Mouse (Mus musculus) G1E-ER4 (cell line): ENCODE measurements around the gene Mtrf1. TPM values are rescaled to one million over a fixed set of nuclear protein-coding genes. Genes with fewer than 3 reads are reported as not detected.

Source experiments
- GATA1 ChIP-seq: IDR thresholded peaks from one replicate; pipeline ENCODE4 v1.8.0; 2012; ENCODE audit warnings: low read length, inconsistent platforms
- polyA plus RNA-seq: library from polyadenylated mRNA; stranded (reverse); fragments of >175 nt; gene quantifications from 2 replicates; pipeline ENCODE4 v1.2.3, GENCODE M21; 2012

The Mtrf1 gene
- polyA plus RNA-seq: 0.41 and 0.54 TPM in 2 replicates

DNA sequence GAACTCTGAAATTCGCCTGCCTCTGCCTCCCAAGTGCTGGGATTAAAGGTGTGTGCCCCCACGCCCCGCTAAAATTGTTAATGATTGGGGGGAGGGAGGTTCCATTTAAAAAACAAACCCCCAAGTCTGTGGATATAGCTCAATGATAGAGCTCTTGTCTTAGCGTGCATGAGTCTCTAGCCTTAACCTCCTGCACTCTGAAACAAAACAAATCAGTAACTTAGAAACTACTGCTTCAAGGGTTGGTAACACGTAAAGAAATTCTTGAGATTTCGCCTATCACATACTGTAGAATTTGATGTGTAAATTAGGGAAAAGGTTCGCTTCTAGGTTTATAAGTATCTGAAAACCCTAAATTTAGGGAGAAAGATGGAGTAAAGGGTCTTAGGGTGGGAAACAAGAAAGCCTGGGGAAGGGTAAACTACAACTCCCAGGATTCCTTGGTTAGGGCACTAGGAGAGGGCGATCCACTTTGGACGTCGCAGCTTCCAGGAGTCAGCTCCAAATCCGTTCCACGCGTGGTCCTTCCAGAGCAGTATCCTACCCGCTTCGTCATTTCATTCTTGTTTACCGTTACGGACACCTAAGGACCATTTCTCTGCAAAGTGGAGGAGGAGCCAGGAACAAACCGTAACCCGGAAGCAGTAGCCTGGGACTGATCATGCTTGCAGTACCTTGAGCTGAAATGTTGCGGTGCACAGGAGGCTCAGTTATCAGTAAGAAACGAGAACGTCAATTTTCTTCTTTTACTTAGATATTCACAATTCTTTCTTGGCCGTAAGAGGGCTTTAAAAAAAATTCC is at the start of gene Mtrf1:
Gene Mtrf1 (plus strand): TSS at position 452 of the 802 bp plus-strand sequence.
- TF ChIP-seq GATA1: no peak

DNA sequence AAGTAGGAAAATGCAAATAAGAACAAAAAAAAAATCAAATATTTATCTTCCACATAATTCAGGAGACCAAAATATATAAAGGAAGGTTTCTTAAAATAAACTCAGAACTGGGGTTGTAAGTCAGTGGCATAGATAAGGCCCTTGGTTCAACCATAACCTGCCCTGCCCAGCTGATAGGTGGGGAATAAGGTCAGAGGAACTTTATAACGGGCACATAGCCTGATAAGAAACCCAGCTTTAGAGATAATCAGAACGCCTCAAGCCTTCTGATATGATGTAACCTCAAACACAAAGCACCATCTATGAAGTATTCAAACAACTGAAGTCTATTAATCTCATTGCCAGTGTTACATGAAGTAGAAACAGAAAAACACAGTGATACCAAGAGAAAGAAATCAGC is 39.5 kb upstream of the Mtrf1 start:
- TF ChIP-seq GATA1: peak; percentile 94

DNA sequence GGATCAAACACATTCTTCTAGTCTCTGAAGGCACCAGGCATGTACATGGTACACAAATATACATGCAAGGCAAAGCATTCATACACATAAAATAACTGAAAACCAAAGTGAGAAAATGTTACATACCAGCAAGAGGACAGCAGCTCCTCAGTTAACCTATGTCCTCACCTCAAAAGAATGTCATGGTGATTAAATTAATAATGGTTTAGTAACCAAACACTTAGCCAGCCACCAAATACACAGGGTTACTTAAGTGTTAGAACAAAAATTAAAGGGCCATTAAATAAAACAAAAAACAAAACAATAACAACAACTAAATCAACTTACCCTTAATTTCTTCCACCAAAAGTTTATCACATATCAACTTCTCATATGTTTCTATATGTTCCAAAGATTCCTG is 20.5 kb upstream of the Mtrf1 start:
- no peak for TF ChIP-seq GATA1

DNA sequence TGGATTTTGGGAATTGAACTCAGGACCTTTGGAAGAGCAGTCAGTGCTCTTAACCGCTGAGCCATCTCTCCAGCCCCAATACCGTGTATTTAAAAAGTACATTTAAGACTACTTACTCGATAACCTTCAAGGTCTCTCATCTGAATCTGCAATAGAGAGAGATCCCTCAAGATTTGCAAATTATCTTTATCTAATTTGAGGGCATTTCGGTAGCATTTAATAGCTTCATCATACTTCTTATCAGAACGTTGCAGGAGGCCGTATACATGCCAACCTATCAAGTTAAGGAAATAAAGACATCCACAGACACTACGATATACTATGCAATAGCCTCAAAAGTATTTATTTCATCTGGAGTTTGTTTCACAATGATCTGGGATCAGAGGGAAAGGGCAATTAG is 14.5 kb upstream of the Mtrf1 start:
- peak; percentile 81 for TF ChIP-seq GATA1

DNA sequence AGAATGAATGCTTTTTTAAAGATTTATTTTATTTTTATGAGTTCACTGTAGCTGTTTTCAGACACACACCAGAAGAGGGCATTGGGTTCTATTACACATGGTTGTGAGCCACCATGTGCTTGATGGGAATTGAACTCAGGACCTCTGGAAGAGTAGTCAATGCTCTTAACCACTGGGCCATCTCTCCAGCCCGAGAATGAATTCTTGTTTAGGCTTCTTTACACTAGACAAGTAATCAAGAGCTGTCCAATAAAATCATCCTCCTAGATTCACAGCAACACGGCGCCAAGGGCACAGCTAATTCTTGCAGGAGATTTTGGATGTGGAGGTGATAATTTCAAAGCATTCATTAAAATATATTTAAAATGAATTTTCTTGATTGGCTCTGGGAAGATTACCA is 9.3 kb upstream of the Mtrf1 start:
- TF ChIP-seq GATA1: no peak

DNA sequence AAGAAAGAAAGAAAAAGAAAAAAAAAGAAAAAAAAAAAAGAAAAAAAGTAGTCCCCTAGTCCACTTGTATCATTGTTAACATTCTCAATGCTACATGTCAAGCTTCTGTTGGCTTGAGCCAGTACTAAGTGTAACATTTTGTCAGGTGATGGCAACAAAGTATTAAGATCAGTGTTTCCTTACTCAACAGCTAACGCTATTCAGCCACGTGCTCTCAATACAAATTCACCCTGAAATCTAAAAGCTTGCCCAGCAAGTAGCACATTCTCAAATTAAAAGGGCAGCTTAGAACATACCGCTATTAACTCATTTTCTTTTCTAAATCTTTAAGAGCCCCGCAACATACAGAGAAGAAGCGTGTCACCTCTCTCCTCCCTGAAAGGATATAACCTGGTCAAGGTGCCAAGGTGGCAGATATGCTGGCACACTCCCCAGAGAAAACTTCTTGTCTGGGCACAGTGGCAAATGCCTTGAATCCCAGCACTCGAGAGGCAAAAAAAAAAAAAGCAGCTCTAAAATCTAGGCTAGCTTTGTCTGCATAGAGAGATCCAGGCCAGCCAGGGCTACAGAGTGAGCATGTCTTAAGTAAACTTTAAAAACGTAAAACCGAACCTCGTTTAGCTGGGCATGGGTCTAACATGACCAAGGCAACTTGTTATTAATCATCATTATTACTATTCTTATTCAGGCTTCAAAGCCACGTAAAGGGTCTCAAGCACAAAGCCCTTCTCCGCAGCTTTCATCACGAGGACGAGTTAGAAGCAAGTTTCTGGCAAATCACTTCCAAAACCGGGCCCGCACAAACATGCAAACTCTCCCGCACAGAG is 7.9 kb upstream of the Mtrf1 start:
- TF ChIP-seq GATA1: no peak

DNA sequence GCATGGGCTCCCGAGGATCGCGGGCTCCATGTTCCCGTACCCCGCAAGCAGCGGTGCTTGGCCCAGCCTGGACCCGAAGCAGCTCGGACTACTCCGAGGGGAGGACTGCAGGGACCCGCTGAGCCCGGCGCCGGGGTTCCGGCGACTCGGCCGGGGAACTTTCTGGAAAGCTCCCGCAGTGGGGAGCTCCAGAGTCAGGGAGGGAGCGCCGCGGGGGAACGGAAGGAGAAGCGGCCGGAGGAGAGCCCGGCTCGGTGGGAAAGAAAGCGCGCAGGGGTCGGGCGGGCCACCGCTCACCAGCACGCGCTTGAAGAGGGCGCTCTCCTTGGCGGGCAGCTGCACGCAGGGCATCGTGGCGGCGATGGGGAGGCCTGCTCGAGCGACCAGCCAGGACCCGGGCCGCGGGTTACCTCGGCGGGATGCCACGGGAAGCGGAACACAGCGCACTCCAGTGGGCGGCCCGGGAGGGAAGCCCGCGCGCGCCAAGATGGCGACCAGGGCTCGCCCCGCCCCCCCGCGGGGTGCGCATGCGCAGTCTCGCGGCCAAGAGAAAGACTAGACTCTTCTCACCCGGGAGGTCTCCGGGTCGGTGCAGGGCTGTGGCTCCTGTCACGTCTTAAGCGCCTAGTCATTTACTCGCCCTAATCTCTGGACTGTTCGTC is 7.2 kb upstream of the Mtrf1 start, which contains the start of gene Naa16:
Gene Naa16 (minus strand): TSS at position 514 of the 662 bp plus-strand sequence.
- TF ChIP-seq GATA1: no peak

DNA sequence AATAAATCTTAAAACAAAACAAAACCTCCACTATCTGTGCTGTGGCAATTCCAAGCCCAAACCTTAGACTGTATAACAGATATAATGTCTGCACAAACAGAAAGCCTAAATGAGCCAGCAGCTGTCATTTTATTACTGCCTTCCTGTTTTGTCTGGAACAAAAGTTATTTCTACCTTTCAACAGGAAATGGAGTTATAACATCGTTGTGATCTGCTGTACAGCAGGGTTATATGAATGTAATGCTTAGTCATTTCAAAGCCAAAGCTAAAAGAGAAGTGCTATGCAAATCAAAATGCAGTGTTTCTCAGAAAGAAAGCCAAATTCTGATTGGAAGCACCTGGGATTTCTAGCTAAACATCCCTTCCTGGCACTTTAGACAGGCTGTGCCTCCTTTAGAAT is 4.3 kb upstream of the Mtrf1 start:
- TF ChIP-seq GATA1: no peak

DNA sequence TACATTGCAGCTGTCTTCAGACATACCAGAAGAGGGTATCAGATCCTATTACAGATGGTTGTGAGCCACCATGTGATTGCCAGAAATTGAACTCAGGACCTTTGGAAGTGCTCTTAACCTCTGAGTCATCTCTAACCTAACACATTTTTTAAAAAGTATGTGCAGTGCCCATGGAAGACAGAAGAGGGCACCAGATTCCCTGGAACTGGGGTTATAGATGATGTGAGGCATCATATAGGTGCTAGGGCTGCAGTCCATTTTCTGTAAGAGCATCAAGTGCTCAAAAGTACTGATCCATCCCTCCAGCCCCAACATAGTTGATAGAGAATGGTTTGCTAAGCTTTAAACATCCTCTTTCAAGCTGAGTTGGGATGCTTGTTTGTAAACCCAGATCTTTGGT is 3.0 kb upstream of the Mtrf1 start:
- TF ChIP-seq GATA1: no peak

DNA sequence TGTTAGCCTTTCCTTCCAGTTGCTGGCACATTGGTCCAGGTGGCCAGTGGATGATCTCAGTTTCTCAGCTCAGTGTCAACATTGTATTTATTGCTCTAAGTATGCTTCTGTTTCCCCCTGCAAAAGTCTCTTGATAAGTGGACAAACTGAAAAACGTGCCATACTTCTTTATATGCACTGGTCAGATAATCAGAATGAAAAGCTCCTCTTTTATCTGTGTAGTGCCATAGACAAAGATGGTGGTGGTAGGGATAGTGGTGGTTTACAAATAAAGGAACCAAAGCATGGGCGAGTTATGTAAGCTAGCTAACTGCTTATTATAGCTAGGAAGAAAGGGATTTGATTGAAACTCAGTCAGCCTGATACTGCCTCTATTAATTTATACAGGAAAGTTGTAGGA is 10.1 kb downstream of the Mtrf1 start:
- TF ChIP-seq GATA1: no peak

DNA sequence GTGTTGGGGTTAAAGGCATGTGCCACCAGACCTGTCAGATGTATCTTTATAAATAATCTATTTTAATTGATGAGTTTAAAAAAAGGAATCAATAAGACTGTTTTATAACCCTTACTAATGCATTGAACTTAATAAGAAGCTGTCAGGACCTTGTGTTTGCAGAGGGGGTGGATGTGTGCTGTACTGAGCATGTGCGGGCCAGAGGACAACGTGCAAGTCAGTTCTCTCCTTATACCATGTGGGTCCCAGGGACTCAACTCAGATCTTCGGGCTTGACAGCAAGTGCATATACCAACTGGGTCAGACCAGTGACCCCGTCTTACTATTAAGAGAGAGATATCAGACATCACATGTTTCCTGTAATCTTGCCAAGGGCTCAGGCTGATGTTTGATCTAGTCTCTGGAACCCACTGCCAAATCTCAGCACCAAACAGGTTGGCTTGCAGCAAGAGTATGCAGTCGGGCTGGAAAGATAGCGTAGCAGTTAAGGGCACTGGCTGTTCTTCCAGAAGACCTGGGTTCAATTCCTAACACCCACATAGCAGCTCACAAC is 11.8 kb downstream of the Mtrf1 start:
- TF ChIP-seq GATA1: no peak

DNA sequence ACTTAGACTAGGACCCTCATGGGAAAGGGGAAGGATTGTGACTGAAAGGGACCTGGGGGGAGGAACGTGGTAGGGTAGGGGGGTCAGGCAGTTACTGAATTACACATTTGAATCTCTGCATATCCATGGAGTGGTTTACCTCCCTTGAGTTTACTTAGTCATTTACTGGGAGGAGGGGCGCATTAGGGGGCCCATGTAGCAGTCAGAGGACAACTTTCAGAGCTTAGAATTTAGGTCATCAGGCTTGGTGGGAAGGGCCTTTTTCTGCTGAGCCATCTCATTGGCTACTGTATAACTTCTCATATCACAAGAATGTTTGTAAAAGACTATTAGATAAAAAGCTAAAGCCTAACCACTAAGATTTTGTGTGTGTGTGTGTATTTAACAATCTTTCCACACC is 13.1 kb downstream of the Mtrf1 start:
- TF ChIP-seq GATA1: no peak

DNA sequence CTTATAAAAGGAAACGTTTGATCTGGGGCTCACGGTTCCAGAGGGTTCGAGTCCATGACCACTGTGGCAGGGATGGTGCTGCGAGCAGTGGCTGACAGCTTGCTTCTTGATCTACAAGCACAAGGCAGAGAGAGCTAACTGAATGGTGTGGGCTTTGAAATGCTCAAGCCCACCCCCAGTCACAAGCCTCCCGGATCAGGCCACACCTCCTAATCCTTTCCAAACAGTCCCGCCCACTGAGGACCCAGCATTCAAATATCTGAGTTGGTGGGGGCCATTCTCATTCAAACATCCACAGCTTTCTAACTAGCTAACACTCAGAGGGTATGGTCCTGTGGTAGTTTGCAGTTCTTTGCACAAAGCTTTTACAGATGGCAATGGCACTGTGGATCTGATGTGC is 15.5 kb downstream of the Mtrf1 start:
- no peak for TF ChIP-seq GATA1

DNA sequence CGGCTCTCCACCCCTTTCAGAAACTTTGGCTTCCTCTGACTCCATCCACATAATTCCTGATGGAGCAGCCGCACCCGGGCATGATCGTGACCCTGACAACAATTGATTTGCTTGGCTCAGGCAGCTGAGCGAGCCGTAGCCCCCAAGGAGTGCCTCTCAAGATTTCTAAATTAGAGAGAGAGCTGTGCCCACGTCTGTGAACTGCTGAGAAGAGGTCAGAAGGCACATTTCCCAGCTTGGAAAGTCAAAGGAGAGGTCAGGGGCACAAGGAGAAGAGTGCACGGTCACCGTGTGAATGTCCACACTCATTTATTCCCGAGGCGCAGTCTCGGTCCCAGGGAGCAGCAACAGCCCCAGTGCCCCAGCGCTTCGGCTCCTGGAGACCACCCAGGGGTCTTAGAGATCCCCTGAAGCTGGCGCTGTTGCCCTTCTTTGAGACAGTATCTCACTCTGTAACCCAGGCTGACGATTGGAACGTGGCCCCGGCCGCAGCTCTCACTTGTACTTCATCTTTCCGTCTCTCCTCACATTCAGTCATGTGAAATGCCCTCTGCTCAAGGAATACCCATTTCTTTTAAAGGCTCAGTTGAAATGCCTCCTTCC is 22.6 kb downstream of the Mtrf1 start:
- no peak for TF ChIP-seq GATA1

DNA sequence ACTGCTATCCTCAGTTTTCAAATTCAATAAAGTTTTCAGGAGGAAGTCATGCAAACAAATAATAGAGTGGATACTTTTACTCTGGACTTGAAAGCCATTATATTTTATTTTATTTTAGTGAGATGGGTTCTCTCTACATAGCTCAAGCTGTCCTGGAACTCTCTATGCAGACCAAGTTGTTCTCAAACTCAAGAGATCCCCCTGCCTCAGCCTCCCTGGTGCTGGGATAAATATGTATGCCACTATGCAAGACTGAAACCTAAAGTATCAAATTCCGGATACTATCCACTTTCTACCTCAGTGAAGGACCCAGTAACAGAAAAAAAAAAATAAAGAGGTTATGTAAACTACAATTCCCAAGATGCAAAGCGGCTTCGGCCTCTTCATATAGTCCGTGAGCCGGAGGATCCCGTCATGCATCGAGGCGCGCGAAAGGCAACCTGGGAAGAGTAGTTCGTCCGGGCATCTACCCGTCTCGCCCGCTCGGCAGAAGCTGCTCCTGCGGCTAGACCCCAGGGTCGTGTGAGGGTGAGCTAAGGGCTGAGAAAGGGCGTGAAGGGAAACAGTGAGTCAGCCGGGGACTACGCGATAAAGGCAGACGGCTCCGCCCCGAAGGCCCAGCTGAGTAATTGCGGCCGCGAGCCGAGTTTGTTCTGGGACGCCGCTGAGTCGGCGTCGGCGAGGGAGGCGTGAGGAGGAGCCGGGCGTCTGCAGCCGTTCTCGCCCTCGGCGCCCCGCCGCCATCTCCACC is 28.6 kb downstream of the Mtrf1 start, which contains the start of gene Kbtbd7:
Gene Kbtbd7 (plus strand): TSS at position 533 of the 751 bp plus-strand sequence.
- TF ChIP-seq GATA1: no peak
